In genomic region chr6:148751400-148751799, GRCm38 (mm10) we compare ENCODE assay signal across 12 mouse cellular contexts.
DNase-seq lines count a peak whose midpoint lies in the region; ATAC-seq and TF ChIP-seq lines count a peak whose summit lies in the region.
"Had no signal": no experiment of that assay in that cellular context is flagged by ENCODE, and none has a peak within 500 bp of the region (broad histone marks: within the 10 kb centered on the region; RNA-seq: fewer than 3 reads in every experiment).

No protein-coding gene starts in this region.

- H3K4me2 ChIP-seq in intestine, postnatal 0 days (replicated peaks; ENCODE audit: low read depth) = no peak overlapping the region
- H3K4me2 ChIP-seq in intestine, embryonic 16.5 days (ENCODE audit: low read depth, low read length) = no peak overlapping the region
- no peak overlapping the region for H3K4me2 ChIP-seq in midbrain, embryonic 14.5 days (ENCODE audit: low read length)
- no peak overlapping the region for H3K4me2 ChIP-seq in midbrain, embryonic 13.5 days (replicated peaks)
- no peak overlapping the region for H3K4me2 ChIP-seq in stomach, postnatal 0 days (replicated peaks; ENCODE audit: low read depth)

- H3K4me3 ChIP-seq in intestine, postnatal 0 days (ENCODE audit: low read depth, low read length) = no peak overlapping the region
- no peak overlapping the region for H3K4me3 ChIP-seq in intestine, embryonic 16.5 days (ENCODE audit: low read length)
- H3K4me3 ChIP-seq in midbrain, embryonic 14.5 days (replicated peaks; ENCODE audit: low read depth, low read length) = no peak overlapping the region
- no peak overlapping the region for H3K4me3 ChIP-seq in midbrain, embryonic 13.5 days (replicated peaks)
- no peak overlapping the region for H3K4me3 ChIP-seq in stomach, postnatal 0 days (ENCODE audit: low read depth, low read length)

- no peaks in the 10 kb centered on the region for H3K9me3 ChIP-seq in intestine, postnatal 0 days (ENCODE audit: control insufficient read depth)
- no peaks in the 10 kb centered on the region for H3K9me3 ChIP-seq in intestine, embryonic 16.5 days (ENCODE audit: control insufficient read depth, low read length)
- H3K9me3 ChIP-seq in midbrain, embryonic 14.5 days (ENCODE audit: control insufficient read depth, low read length) = no peaks in the 10 kb centered on the region
- H3K9me3 ChIP-seq in midbrain, embryonic 13.5 days = no peaks in the 10 kb centered on the region
- no peaks in the 10 kb centered on the region for H3K9me3 ChIP-seq in stomach, postnatal 0 days (ENCODE audit: control insufficient read depth, low read length)

- no peak overlapping the region for H3K27ac ChIP-seq in intestine, postnatal 0 days (ENCODE audit: low read depth, low read length)
- no peak overlapping the region for H3K27ac ChIP-seq in intestine, embryonic 16.5 days (ENCODE audit: low read length)
- H3K27ac ChIP-seq in midbrain, embryonic 14.5 days (replicated peaks; ENCODE audit: low read depth, low read length) = no peak overlapping the region
- H3K27ac ChIP-seq in midbrain, embryonic 13.5 days = no peak overlapping the region
- H3K27ac ChIP-seq in stomach, postnatal 0 days (replicated peaks) = no peak overlapping the region

- peak; percentile 22 for DNase-seq in embryo, embryonic 11 days
- DNase-seq in embryo, embryonic 9.5 days (ENCODE audit: extremely low spot score) = no peak
- peak; percentile 79 for DNase-seq in midbrain, embryonic 14.5 days
- no peak for DNase-seq in stomach, postnatal 0 days (ENCODE audit: low spot score)
- DNase-seq: adrenal gland, postnatal 10 days; cerebellum, adult 18-20 months; kidney, postnatal 14 days; thymus, adult 2 months had no signal

- peak; percentile 59 for TF ChIP-seq CTCF in intestine, postnatal 0 days (IDR thresholded peaks at IDR 0.05; ENCODE audit: low read depth)
- peak; percentile 68 for TF ChIP-seq CTCF in stomach, postnatal 0 days (IDR thresholded peaks at IDR 0.05; ENCODE audit: low read depth)

- H3K36me3 ChIP-seq in intestine, postnatal 0 days (ENCODE audit: control insufficient read depth, insufficient read depth) = no peaks in the 10 kb centered on the region
- no peaks in the 10 kb centered on the region for H3K36me3 ChIP-seq in intestine, embryonic 16.5 days (ENCODE audit: control insufficient read depth, insufficient read depth, low read length)
- no peaks in the 10 kb centered on the region for H3K36me3 ChIP-seq in midbrain, embryonic 14.5 days (ENCODE audit: control insufficient read depth, insufficient read depth, low read length)
- no peaks in the 10 kb centered on the region for H3K36me3 ChIP-seq in midbrain, embryonic 13.5 days
- H3K36me3 ChIP-seq in stomach, postnatal 0 days (ENCODE audit: control insufficient read depth, insufficient read depth, low read length) = no peaks in the 10 kb centered on the region

- ATAC-seq in intestine, postnatal 0 days = no peak
- ATAC-seq in intestine, embryonic 16.5 days = no peak
- no peak for ATAC-seq in midbrain, embryonic 14.5 days (ENCODE audit: low FRiP score, low TSS enrichment)
- ATAC-seq in midbrain, embryonic 13.5 days = no peak
- no peak for ATAC-seq in stomach, postnatal 0 days (ENCODE audit: low FRiP score, low TSS enrichment)
- no peak for ATAC-seq in megakaryocyte-erythroid progenitor cell, adult 5-6 weeks (replicated peaks; ENCODE audit: low FRiP score, low TSS enrichment, poor library complexity, severe bottlenecking)

- WGBS in intestine, postnatal 0 days = 76% methylated on average over 2 of the region's 2 CpGs
- WGBS in intestine, embryonic 16.5 days = 73% methylated on average over 2 of the region's 2 CpGs
- WGBS in midbrain, embryonic 14.5 days = 78% methylated on average over 2 of the region's 2 CpGs
- WGBS in midbrain, embryonic 13.5 days = 76% methylated on average over 2 of the region's 2 CpGs
- 61% methylated on average over 2 of the region's 2 CpGs for WGBS in stomach, postnatal 0 days

- H3K9ac ChIP-seq in intestine, postnatal 0 days (ENCODE audit: low read depth, low read length) = no peak overlapping the region
- no peak overlapping the region for H3K9ac ChIP-seq in intestine, embryonic 16.5 days (ENCODE audit: low read depth, low read length)
- no peak overlapping the region for H3K9ac ChIP-seq in midbrain, embryonic 14.5 days (replicated peaks; ENCODE audit: low read length)
- H3K9ac ChIP-seq in midbrain, embryonic 13.5 days (replicated peaks) = no peak overlapping the region
- H3K9ac ChIP-seq in stomach, postnatal 0 days (ENCODE audit: low read length) = no peak overlapping the region

- H3K27me3 ChIP-seq in intestine, postnatal 0 days (replicated peaks; ENCODE audit: control insufficient read depth, insufficient read depth, low read length) = no peaks in the 10 kb centered on the region
- no peaks in the 10 kb centered on the region for H3K27me3 ChIP-seq in intestine, embryonic 16.5 days (replicated peaks; ENCODE audit: control insufficient read depth, insufficient read depth, low read length)
- H3K27me3 ChIP-seq in midbrain, embryonic 14.5 days (ENCODE audit: control insufficient read depth, insufficient read depth, low read length) = no peaks in the 10 kb centered on the region
- no peaks in the 10 kb centered on the region for H3K27me3 ChIP-seq in midbrain, embryonic 13.5 days
- H3K27me3 ChIP-seq in stomach, postnatal 0 days (ENCODE audit: control insufficient read depth, insufficient read depth, low read length) = no peaks in the 10 kb centered on the region

- H3K4me1 ChIP-seq in intestine, postnatal 0 days (replicated peaks; ENCODE audit: control insufficient read depth, insufficient read depth, low read length) = no peaks in the 10 kb centered on the region
- H3K4me1 ChIP-seq in intestine, embryonic 16.5 days (ENCODE audit: control insufficient read depth, insufficient read depth, low read length) = no peaks in the 10 kb centered on the region
- no peaks in the 10 kb centered on the region for H3K4me1 ChIP-seq in midbrain, embryonic 14.5 days (ENCODE audit: control insufficient read depth, insufficient read depth, low read length)
- no peaks in the 10 kb centered on the region for H3K4me1 ChIP-seq in midbrain, embryonic 13.5 days (replicated peaks)
- no peaks in the 10 kb centered on the region for H3K4me1 ChIP-seq in stomach, postnatal 0 days (replicated peaks; ENCODE audit: control insufficient read depth, insufficient read depth)

- no peak for TF ChIP-seq EP300 in stomach, postnatal 0 days (optimal IDR thresholded peaks at IDR 0.05)

Comparison
In these comparisons a context has a peak if more than half of its experiments do, and no peak if none do; other contexts are left out.
1. DNase-seq: peak in embryo, embryonic 11 days (single experiment) and midbrain, embryonic 14.5 days (single experiment); none in embryo, embryonic 9.5 days (single experiment) and stomach, postnatal 0 days (single experiment).